Mouse (Mus musculus): Measurements from ENCODE around the gene Rbm4. TPM values are rescaled to one million over a fixed set of nuclear protein-coding genes. Genes with fewer than 3 reads are reported as not detected.

Rbm4 gene
- polyA plus RNA-seq, 1 experiment from 2014 or later: 94.7 TPM

Other genes starting within 250 kb of the Rbm4 start
- 13.6 and 16.1 TPM in 2 replicates for gene Lrfn4, start 178.2 kb downstream of the Rbm4 start, polyA plus RNA-seq (2016; fragmentation: Nextera tagmentation; extraction: Ambion mirVana)
- 57.2 and 59.8 TPM in 2 replicates for gene Rce1, start 168.3 kb downstream of the Rbm4 start, polyA plus RNA-seq (2016; fragmentation: Nextera tagmentation; extraction: Ambion mirVana)
- gene Gm960, start 95.2 kb downstream of the Rbm4 start, polyA plus RNA-seq (2016; fragmentation: Nextera tagmentation; extraction: Ambion mirVana): 4.4 and 6.5 TPM in 2 replicates
- 32.1 and 32.9 TPM in 2 replicates for gene Sptbn2, start 82.7 kb downstream of the Rbm4 start, polyA plus RNA-seq (2016; fragmentation: Nextera tagmentation; extraction: Ambion mirVana)
- 162 and 168 TPM in 2 replicates for gene Rbm4b, start 37.4 kb downstream of the Rbm4 start, polyA plus RNA-seq (2016; fragmentation: Nextera tagmentation; extraction: Ambion mirVana)
- 47.3 and 50.1 TPM in 2 replicates for gene Gm21992, start 17.7 kb upstream of the Rbm4 start, polyA plus RNA-seq (2016; fragmentation: Nextera tagmentation; extraction: Ambion mirVana)
- gene Rbm14, start 17.7 kb upstream of the Rbm4 start, polyA plus RNA-seq (2016; fragmentation: Nextera tagmentation; extraction: Ambion mirVana): 108 and 111 TPM in 2 replicates
- 34.1 and 38.1 TPM in 2 replicates for gene Ccs, start 45.4 kb upstream of the Rbm4 start, polyA plus RNA-seq (2016; fragmentation: Nextera tagmentation; extraction: Ambion mirVana)
- 0.15 TPM in 1 of 2 replicates, not detected in the other for gene Ccdc87, start 45.5 kb upstream of the Rbm4 start, polyA plus RNA-seq (2016; fragmentation: Nextera tagmentation; extraction: Ambion mirVana)
- gene Ctsf, start 61.2 kb upstream of the Rbm4 start, polyA plus RNA-seq (2016; fragmentation: Nextera tagmentation; extraction: Ambion mirVana): 51.7 and 52.0 TPM in 2 replicates
- gene Actn3, start 84.0 kb upstream of the Rbm4 start, polyA plus RNA-seq (2016; fragmentation: Nextera tagmentation; extraction: Ambion mirVana): 1.2 and 1.6 TPM in 2 replicates
- gene Zdhhc24, start 84.8 kb upstream of the Rbm4 start, polyA plus RNA-seq (2016; fragmentation: Nextera tagmentation; extraction: Ambion mirVana): 21.6 and 21.8 TPM in 2 replicates
- 9.9 and 11.4 TPM in 2 replicates for gene Bbs1, start 112.7 kb upstream of the Rbm4 start, polyA plus RNA-seq (2016; fragmentation: Nextera tagmentation; extraction: Ambion mirVana)
- 179 and 189 TPM in 2 replicates for gene Dpp3, start 134.4 kb upstream of the Rbm4 start, polyA plus RNA-seq (2016; fragmentation: Nextera tagmentation; extraction: Ambion mirVana)
- gene Peli3, start 149.2 kb upstream of the Rbm4 start, polyA plus RNA-seq (2016; fragmentation: Nextera tagmentation; extraction: Ambion mirVana): 3.8 and 4.6 TPM in 2 replicates
- 125 and 129 TPM in 2 replicates for gene Mrpl11, start 168.2 kb upstream of the Rbm4 start, polyA plus RNA-seq (2016; fragmentation: Nextera tagmentation; extraction: Ambion mirVana)
- 0.07 and 0.20 TPM in 2 replicates for gene Npas4, start 196.4 kb upstream of the Rbm4 start, polyA plus RNA-seq (2016; fragmentation: Nextera tagmentation; extraction: Ambion mirVana)
- gene Slc29a2, start 230.0 kb upstream of the Rbm4 start, polyA plus RNA-seq (2016; fragmentation: Nextera tagmentation; extraction: Ambion mirVana): 4.8 and 5.1 TPM in 2 replicates
- 40.7 and 42.4 TPM in 2 replicates for gene B4gat1, start 244.9 kb upstream of the Rbm4 start, polyA plus RNA-seq (2016; fragmentation: Nextera tagmentation; extraction: Ambion mirVana)
- 4.0 and 4.4 TPM in 2 replicates for gene AC124502.3, start 245.0 kb upstream of the Rbm4 start, polyA plus RNA-seq (2016; fragmentation: Nextera tagmentation; extraction: Ambion mirVana)
- 56.6 and 63.7 TPM in 2 replicates for gene Brms1, start 247.5 kb upstream of the Rbm4 start, polyA plus RNA-seq (2016; fragmentation: Nextera tagmentation; extraction: Ambion mirVana)